In the genomic region with DNA sequence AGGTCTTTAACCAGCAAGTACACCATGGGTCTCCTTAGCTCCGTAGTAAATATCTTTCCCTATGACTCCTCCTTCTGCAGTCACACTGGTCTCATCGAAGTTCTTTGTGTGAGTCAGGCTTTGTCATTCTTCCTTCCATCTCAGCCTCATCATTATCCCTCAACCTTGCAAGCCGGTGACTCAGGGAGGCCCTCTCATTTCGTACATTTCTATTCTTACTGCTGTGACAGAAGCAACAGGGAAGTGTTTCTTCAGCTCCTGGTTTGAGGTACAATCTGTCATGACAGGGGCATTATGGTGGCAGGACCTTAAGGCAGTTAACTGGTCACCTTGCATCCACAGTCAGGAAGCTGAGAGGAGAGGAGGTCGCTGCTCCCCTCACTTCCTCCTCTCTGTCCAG, we compare ENCODE assay signal across 23 mouse cellular contexts. TPM values are rescaled to one million over a fixed set of nuclear protein-coding genes. Genes with fewer than 3 reads are reported as not detected.
DNase-seq lines count a peak whose midpoint lies in the region; ATAC-seq lines count a peak whose summit lies in the region.
"Had no signal": no experiment of that assay in that cellular context is flagged by ENCODE, and none has a peak within 500 bp of the region (broad histone marks: within the 10 kb centered on the region; RNA-seq: fewer than 3 reads in every experiment).

No protein-coding gene starts in this region.

- peak overlapping the region; percentile 84 for H3K4me3 ChIP-seq in megakaryocyte, embryonic 14.5 days (replicated peaks)
- H3K4me3 ChIP-seq in forebrain, embryonic 16.5 days (replicated peaks; ENCODE audit: low read length) = no peak overlapping the region
- no peak overlapping the region for H3K4me3 ChIP-seq in forebrain, embryonic 12.5 days (replicated peaks)
- H3K4me3 ChIP-seq: forebrain, embryonic 15.5 days; heart, embryonic 13.5 days; hindbrain, embryonic 12.5 days; limb, embryonic 13.5 days; liver, embryonic 12.5 days; midbrain, embryonic 13.5 days had no signal

- no peak overlapping the region for H3K27ac ChIP-seq in forebrain, embryonic 16.5 days (ENCODE audit: low read length)
- H3K27ac ChIP-seq in forebrain, embryonic 12.5 days = no peak overlapping the region
- H3K27ac ChIP-seq: forebrain, embryonic 15.5 days; heart, embryonic 13.5 days; hindbrain, embryonic 12.5 days; kidney, postnatal 0 days; limb, embryonic 13.5 days; liver, embryonic 12.5 days; midbrain, embryonic 13.5 days had no signal

- no peaks in the 10 kb centered on the region for H3K36me3 ChIP-seq in megakaryocyte, embryonic 14.5 days (replicated peaks; ENCODE audit: low read length)
- H3K36me3 ChIP-seq in forebrain, embryonic 16.5 days (ENCODE audit: control insufficient read depth, insufficient read depth) = no peaks in the 10 kb centered on the region
- H3K36me3 ChIP-seq in forebrain, embryonic 12.5 days (replicated peaks) = no peaks in the 10 kb centered on the region
- H3K36me3 ChIP-seq: forebrain, embryonic 15.5 days; heart, embryonic 13.5 days; hindbrain, embryonic 12.5 days; limb, embryonic 13.5 days; liver, embryonic 12.5 days; midbrain, embryonic 13.5 days had no signal

- peaks cover 43% of the 10 kb centered on the region for H3K27me3 ChIP-seq in megakaryocyte, embryonic 14.5 days (replicated peaks)
- no peaks in the 10 kb centered on the region for H3K27me3 ChIP-seq in forebrain, embryonic 16.5 days (replicated peaks; ENCODE audit: control insufficient read depth, insufficient read depth, low read length)
- peaks cover 4% of the 10 kb centered on the region; the same call in 1 of the 2 replicates for H3K27me3 ChIP-seq in forebrain, embryonic 12.5 days
- H3K27me3 ChIP-seq: forebrain, embryonic 15.5 days; hindbrain, embryonic 12.5 days; limb, embryonic 13.5 days; midbrain, embryonic 13.5 days had no signal

- 93% methylated on average over 5 of the region's 5 CpGs for WGBS in forebrain, embryonic 16.5 days
- 91% methylated on average over 5 of the region's 5 CpGs for WGBS in forebrain, embryonic 12.5 days

- no peak overlapping the region for H3K9ac ChIP-seq in forebrain, embryonic 16.5 days (replicated peaks; ENCODE audit: low read depth, low read length)
- no peak overlapping the region for H3K9ac ChIP-seq in forebrain, embryonic 12.5 days
- H3K9ac ChIP-seq: forebrain, embryonic 15.5 days; heart, embryonic 13.5 days; hindbrain, embryonic 12.5 days; limb, embryonic 13.5 days; liver, embryonic 12.5 days; midbrain, embryonic 13.5 days had no signal

- DNase-seq in NIH3T3 (ENCODE audit: low read depth) = peak; percentile 57
- peak; percentile 73 for DNase-seq in brain, adult 2 months (ENCODE audit: low read depth, low spot score)
- no peak for DNase-seq in kidney, postnatal 4 days
- DNase-seq: cerebellum, adult 8-10 months; cerebellum, postnatal 36 days; gastrocnemius, postnatal 10 days; heart, adult 11 months; heart, postnatal 14 days; lung, adult 18-20 months; lung, postnatal 10 days; right cerebral cortex, postnatal 25 days had no signal

- H3K9me3 ChIP-seq in megakaryocyte, embryonic 14.5 days = no peaks in the 10 kb centered on the region; the same call in 1 of the 2 replicates
- H3K9me3 ChIP-seq in forebrain, embryonic 16.5 days (ENCODE audit: control insufficient read depth, low read length) = no peaks in the 10 kb centered on the region
- H3K9me3 ChIP-seq in forebrain, embryonic 12.5 days = no peaks in the 10 kb centered on the region
- H3K9me3 ChIP-seq: forebrain, embryonic 15.5 days; heart, embryonic 13.5 days; hindbrain, embryonic 12.5 days; limb, embryonic 13.5 days; liver, embryonic 12.5 days; midbrain, embryonic 13.5 days had no signal

- peaks cover 73% of the 10 kb centered on the region for H3K4me1 ChIP-seq in megakaryocyte, embryonic 14.5 days
- H3K4me1 ChIP-seq in forebrain, embryonic 16.5 days (replicated peaks; ENCODE audit: control insufficient read depth, insufficient read depth, low read length) = peaks cover 13% of the 10 kb centered on the region
- peaks cover 20% of the 10 kb centered on the region for H3K4me1 ChIP-seq in forebrain, embryonic 12.5 days
- H3K4me1 ChIP-seq: liver, embryonic 12.5 days had no signal

- no peak for ATAC-seq in megakaryocyte, adult 5-6 weeks (ENCODE audit: poor library complexity, severe bottlenecking)
- no peak for ATAC-seq in forebrain, embryonic 16.5 days
- no peak for ATAC-seq in forebrain, embryonic 12.5 days (ENCODE audit: low FRiP score)
- ATAC-seq: CD4-positive, CD25-positive, alpha-beta regulatory T cell, adult 4 months; forebrain, embryonic 15.5 days; liver, embryonic 12.5 days; midbrain, embryonic 13.5 days had no signal

- H3K4me2 ChIP-seq in forebrain, embryonic 16.5 days (ENCODE audit: low read length) = no peak overlapping the region
- H3K4me2 ChIP-seq in forebrain, embryonic 12.5 days = no peak overlapping the region
- H3K4me2 ChIP-seq: forebrain, embryonic 15.5 days; heart, embryonic 13.5 days; hindbrain, embryonic 12.5 days; limb, embryonic 13.5 days; liver, embryonic 12.5 days; midbrain, embryonic 13.5 days had no signal

RNA-seq across cellular contexts. Expression of gene Ywhah, which starts 15.8 kb away (rescaled TPM):
- 92.7 and 241 TPM in 2 replicates for polyA plus RNA-seq in megakaryocyte, embryonic 14.5 days (2012; ENCODE audit: insufficient read depth, low replicate concordance)
- 353 and 377 TPM in 2 replicates for total RNA-seq in megakaryocyte, adult 5-6 weeks (2015)
- 210 and 213 TPM in 2 replicates for total RNA-seq in megakaryocyte, adult 5-6 weeks (2017)
- polyA plus RNA-seq in forebrain, embryonic 16.5 days (2015; fragmentation: Nextera tagmentation; extraction: Ambion mirVana) = 643 and 677 TPM in 2 replicates
- polyA plus RNA-seq in forebrain, embryonic 12.5 days (2016; fragmentation: Nextera tagmentation; extraction: Ambion mirVana) = 453 and 463 TPM in 2 replicates

Comparison
In these comparisons a context has a peak if more than half of its experiments do, and no peak if none do; other contexts are left out.
1. DNase-seq: peak in NIH3T3 (single experiment) and brain, adult 2 months (single experiment); none in kidney, postnatal 4 days (0 of 2).